Mouse (Mus musculus) cerebellum, adult 2 months (tissue): ENCODE data around the gene Sigmar1.
"Not testable (repeated sequence)": the region's sequence is repeated elsewhere in the genome, so short reads cannot be mapped to it uniquely, and the experiment has no call there.

ENCODE experiments used
- CTCF ChIP-seq: fragments of 200-500 bp; IDR thresholded peaks from 2 replicates; pipeline ENCODE4 v1.5.1; 2011; ENCODE audit warnings: low read depth, mild to moderate bottlenecking, control low read depth, low read length, moderate library complexity, borderline replicate concordance; ENCODE audit not compliant: insufficient read depth
- POLR2A ChIP-seq: fragments of 200-500 bp; IDR thresholded peaks from 2 replicates; pipeline ENCODE4 v1.6.1; 2011; ENCODE audit warnings: low read length, control low read depth, borderline replicate concordance; ENCODE audit not compliant: insufficient read depth

DNA sequence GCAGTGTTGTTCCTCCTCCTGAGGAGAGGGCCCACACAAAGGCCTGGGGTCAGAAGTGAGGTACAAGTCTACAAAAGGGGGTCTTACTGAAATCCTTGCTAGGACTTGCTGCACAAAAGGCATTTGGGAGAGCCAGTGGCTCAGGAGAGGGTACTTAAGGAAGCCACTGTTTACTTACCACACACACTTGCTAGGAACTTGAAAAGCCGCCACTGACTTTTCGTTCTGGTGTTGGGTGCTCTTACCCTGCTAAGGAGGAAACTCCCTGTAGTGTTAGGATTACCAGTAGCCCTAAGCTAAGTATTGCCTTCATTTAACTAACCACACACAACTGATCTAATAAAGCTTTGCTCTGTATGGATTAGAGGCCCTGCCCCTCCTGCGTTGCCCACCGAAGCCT, 65.9 kb downstream of the Sigmar1 start:
- not testable (repeated sequence) for TF ChIP-seq CTCF, POLR2A
